Mouse (Mus musculus) layer of hippocampus, adult 6 months (tissue): ENCODE measurements around the gene Vmn1r193. TPM values are rescaled to one million over a fixed set of nuclear protein-coding genes. Genes with fewer than 3 reads are reported as not detected.

Experiments
- long read RNA-seq, 2 experiments: library from polyadenylated mRNA; unstranded; transcript quantifications; one replicate each; pipeline ENCODE4 v2.0.0; 2019 to 2020
- microRNA-seq: library from miRNA; unstranded; fragments of <30 nt; microRNA quantifications from one replicate; pipeline ENCODE4 v1.2.0, GENCODE M21; 2020
- polyA plus RNA-seq: library from polyadenylated mRNA; unstranded; fragments of <200 nt; fragmentation: Nextera tagmentation; gene quantifications from 2 replicates; pipeline ENCODE4 v1.2.3, GENCODE M21; 2021

The Vmn1r193 gene
- not detected in 2 replicates for polyA plus RNA-seq
- long read RNA-seq, experiment 1 = 0 reads
- long read RNA-seq, experiment 2 = 0 reads

GRCm38 (mm10) chr13:22223060-22223459, at the start of gene Vmn1r193:
Gene Vmn1r193, minus strand, starts transcription at chr13:22223160.

DNA sequence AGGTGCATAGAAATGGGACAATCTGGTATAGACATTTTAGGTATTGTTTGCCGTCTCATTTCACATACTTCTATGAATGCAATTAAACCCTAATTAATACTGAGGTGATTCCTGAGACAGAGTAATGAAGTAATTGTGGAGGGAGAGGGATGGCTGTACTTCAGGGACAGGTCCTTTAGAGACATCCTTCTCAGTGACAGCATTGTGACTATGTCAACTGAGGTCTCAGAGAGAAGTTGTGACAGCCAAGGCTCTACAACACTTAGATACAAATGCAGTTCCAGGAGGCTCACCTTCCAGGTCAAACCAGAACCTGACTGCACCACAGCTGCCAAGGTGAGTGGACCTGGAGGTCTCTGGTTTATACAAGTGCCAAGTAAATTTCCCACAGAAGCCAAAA, 47.3 kb upstream of the Vmn1r193 start, which contains the start of gene Vmn1r195:
TSS of gene Vmn1r195 (plus strand) at position 301 of the 400 bp plus-strand sequence.

GRCm38 (mm10) chr13:22243915-22244314, 21.0 kb upstream of the Vmn1r193 start, which contains the start of gene Vmn1r194:
Gene Vmn1r194, plus strand, starts transcription at chr13:22244215.

DNA sequence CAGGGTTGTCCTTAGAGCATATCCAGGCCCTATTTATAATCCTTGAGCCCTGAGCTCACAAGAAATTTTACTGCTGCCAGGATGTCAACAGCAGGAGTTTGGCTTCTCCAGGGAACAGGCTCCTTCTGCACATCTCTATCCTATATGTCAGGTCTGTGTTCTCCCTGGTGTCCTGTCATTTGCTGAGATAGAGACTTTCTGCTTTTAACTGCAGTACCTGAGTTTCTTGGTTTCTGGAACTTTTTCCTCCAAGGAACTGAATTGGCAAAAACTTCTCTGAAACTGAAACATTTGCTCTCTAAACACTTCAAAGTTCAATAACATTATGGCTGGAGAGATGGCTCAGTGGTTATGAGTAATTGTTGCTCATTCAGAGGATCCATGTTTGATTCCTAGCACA, 31.9 kb downstream of the Vmn1r193 start, which contains the start of gene Vmn1r192:
TSS of gene Vmn1r192 (minus strand) at position 101 of the 400 bp plus-strand sequence.

DNA sequence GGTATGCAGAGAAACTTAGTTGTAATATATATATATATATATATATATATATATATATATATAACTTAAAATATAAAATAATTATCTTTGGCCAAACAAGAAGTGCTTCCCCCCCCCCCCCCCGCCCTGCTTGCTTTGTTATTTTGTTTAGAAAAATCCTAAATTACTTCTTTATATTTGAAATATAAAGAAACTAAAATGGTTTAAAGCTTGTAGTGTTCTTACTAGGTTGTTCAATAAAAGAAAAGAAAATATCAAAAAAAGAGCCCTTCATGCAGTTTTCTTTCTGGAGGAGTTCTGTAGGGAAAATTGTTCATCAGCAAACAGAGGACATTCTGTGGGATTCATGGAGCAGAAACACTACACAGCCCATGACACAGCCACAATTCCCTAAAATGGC, 39.1 kb downstream of the Vmn1r193 start, which contains the start of gene Vmn1r191:
TSS of gene Vmn1r191 (minus strand) at position 101 of the 400 bp plus-strand sequence.

Small RNA genes lying within 50 kb of the gene (microRNA-seq; reads per million reads assigned to microRNA genes)
- gene Gm23282 = not detected
- not detected for gene Gm25084

Other genes starting within 250 kb of the Vmn1r193 start
- gene Pom121l2, start 242.0 kb downstream of the Vmn1r193 start, polyA plus RNA-seq = 0.09 TPM in 1 of 2 replicates, not detected in the other
- gene Prss16, start 213.4 kb downstream of the Vmn1r193 start, polyA plus RNA-seq = 1.5 TPM in 2 replicates
- gene Hist1h2ah, start 187.6 kb downstream of the Vmn1r193 start, polyA plus RNA-seq = not detected in 2 replicates
- 0.39 and 0.97 TPM in 2 replicates for gene Hist1h2bk, start 187.3 kb downstream of the Vmn1r193 start, polyA plus RNA-seq
- 7.9 and 15.8 TPM in 2 replicates for gene Hist1h4i, start 181.8 kb downstream of the Vmn1r193 start, polyA plus RNA-seq
- 0.65 TPM in 1 of 2 replicates, not detected in the other for gene Hist1h2ag, start 180.2 kb downstream of the Vmn1r193 start, polyA plus RNA-seq
- 1.7 TPM in 1 of 2 replicates, not detected in the other for gene Hist1h2bj, start 179.9 kb downstream of the Vmn1r193 start, polyA plus RNA-seq
- gene Vmn1r188, start 138.7 kb downstream of the Vmn1r193 start, polyA plus RNA-seq = not detected in 2 replicates
- gene Vmn1r189, start 117.3 kb downstream of the Vmn1r193 start, polyA plus RNA-seq = not detected in 2 replicates
- not detected in 2 replicates for gene Vmn1r191, start 39.2 kb downstream of the Vmn1r193 start, polyA plus RNA-seq
- gene Vmn1r192, start 32.0 kb downstream of the Vmn1r193 start, polyA plus RNA-seq = not detected in 2 replicates
- not detected in 2 replicates for gene Vmn1r194, start 21.1 kb upstream of the Vmn1r193 start, polyA plus RNA-seq
- gene Vmn1r195, start 47.4 kb upstream of the Vmn1r193 start, polyA plus RNA-seq = not detected in 2 replicates
- not detected in 2 replicates for gene Vmn1r196, start 66.8 kb upstream of the Vmn1r193 start, polyA plus RNA-seq
- not detected in 2 replicates for gene Vmn1r197, start 101.4 kb upstream of the Vmn1r193 start, polyA plus RNA-seq
- gene Vmn1r198, start 127.2 kb upstream of the Vmn1r193 start, polyA plus RNA-seq = not detected in 2 replicates
- gene Vmn1r199, start 156.7 kb upstream of the Vmn1r193 start, polyA plus RNA-seq = not detected in 2 replicates
- gene Vmn1r200, start 167.2 kb upstream of the Vmn1r193 start, polyA plus RNA-seq = not detected in 2 replicates
- not detected in 2 replicates for gene Vmn1r201, start 248.8 kb upstream of the Vmn1r193 start, polyA plus RNA-seq